Mouse (Mus musculus) thymus, adult 2 months (tissue): Measurements from ENCODE around the gene Pafah1b3. TPM values are rescaled to one million over a fixed set of nuclear protein-coding genes. Genes with fewer than 3 reads are reported as not detected.
A peak's percentile ranks its signal among the peaks of the same experiment; 100 is the strongest.

Experiments used
- DNase-seq: peaks from one replicate; pipeline ENCODE4 v3.0.0; 2021
- H3K27ac ChIP-seq: fragments of 200-500 bp; 2 replicates; pipeline ENCODE4 v1.5.1; 2012; ENCODE audit warnings: low read length, control low read depth; ENCODE audit not compliant: control insufficient read depth, insufficient read depth
- H3K27me3 ChIP-seq: fragments of 200-500 bp; 2 replicates; pipeline ENCODE4 v1.6.1; 2012; ENCODE audit warnings: mild to moderate bottlenecking, low read length, moderate library complexity, mixed read lengths; ENCODE audit not compliant: control insufficient read depth, insufficient read depth
- H3K36me3 ChIP-seq: fragments of 200-500 bp; 2 replicates; pipeline ENCODE4 v1.6.1; 2012; ENCODE audit warnings: mild to moderate bottlenecking, low read length, moderate library complexity; ENCODE audit not compliant: control insufficient read depth, insufficient read depth
- H3K4me1 ChIP-seq: fragments of 200-500 bp; replicated peaks from 2 replicates; pipeline ENCODE4 v1.6.1; 2012; ENCODE audit warnings: low read length; ENCODE audit not compliant: control insufficient read depth, insufficient read depth
- H3K4me3 ChIP-seq: fragments of 200-500 bp; 2 replicates; pipeline ENCODE4 v1.5.1; 2012; ENCODE audit warnings: mild to moderate bottlenecking, low read length, control low read depth, moderate library complexity; ENCODE audit not compliant: control insufficient read depth, insufficient read depth
- CTCF ChIP-seq: fragments of 200-500 bp; IDR thresholded peaks from 2 replicates; pipeline ENCODE4 v1.5.1; 2012; ENCODE audit warnings: mild to moderate bottlenecking, control low read depth, low read length, moderate library complexity, borderline replicate concordance; ENCODE audit not compliant: control insufficient read depth, poor library complexity, insufficient read depth; ENCODE audit errors: extremely low read depth
- POLR2A ChIP-seq: fragments of 200-500 bp; IDR thresholded peaks from 2 replicates; pipeline ENCODE4 v1.6.1; 2012; ENCODE audit warnings: mild to moderate bottlenecking, low read length, control low read depth, moderate library complexity; ENCODE audit not compliant: control insufficient read depth, poor library complexity, insufficient read depth; ENCODE audit errors: extremely low read depth
- WGBS: fragments of 180-500 bp; shearing (Covaris S2); methylation state at CpG from one replicate; pipeline ENCODE4 v1.1.7; 2018; 5-methylcytosine and 5-hydroxymethylcytosine counted together
- polyA plus RNA-seq: library from polyadenylated mRNA; depleted of rRNA; stranded (reverse); fragments of >200 nt; gene quantifications from 2 replicates; pipeline ENCODE4 v1.2.3, GENCODE M21; 2012; rRNA removed

Pafah1b3 gene
- polyA plus RNA-seq, 1 experiment = 140 TPM

GRCm38 (mm10) chr7:25248018-25248647, 49.7 kb downstream of the Pafah1b3 start:
- no peaks in the 10 kb centered on the region for H3K36me3 ChIP-seq
- H3K27me3 ChIP-seq = no peaks in the 10 kb centered on the region
- TF ChIP-seq POLR2A (no peak), CTCF (no peak)
- H3K4me1 ChIP-seq = peaks cover 42% of the 10 kb centered on the region
- H3K27ac ChIP-seq = no peak overlapping the region
- H3K4me3 ChIP-seq = peak overlapping the region; percentile 95
- WGBS = 7% methylated on average over 18 of the region's 18 CpGs
- DNase-seq = no peak

- DNase-seq = no peak
- Histone ChIP-seq H3K4me1 (peaks cover 42% of the 10 kb centered on the region), H3K27me3 (no peaks in the 10 kb centered on the region), H3K36me3 (no peaks in the 10 kb centered on the region), H3K4me3 (no peak overlapping the region), H3K27ac (no peak overlapping the region)
- 28% methylated on average over 3 of the region's 3 CpGs for WGBS
- no peak for TF ChIP-seq CTCF
- no peak for TF ChIP-seq POLR2A
Observed at GRCm38 (mm10) chr7:25247498-25247897, 50.3 kb downstream of the Pafah1b3 start.

- Histone ChIP-seq H3K4me3 (no peak overlapping the region), H3K4me1 (peaks cover 39% of the 10 kb centered on the region), H3K27ac (no peak overlapping the region), H3K36me3 (no peaks in the 10 kb centered on the region), H3K27me3 (no peaks in the 10 kb centered on the region)
- DNase-seq = no peak
- WGBS = 32% methylated on average over 4 of the region's 4 CpGs
- TF ChIP-seq POLR2A = no peak
- no peak for TF ChIP-seq CTCF
Observed at GRCm38 (mm10) chr7:25246759-25247137, 51.0 kb downstream of the Pafah1b3 start.

- DNase-seq = no peak
- no peak overlapping the region for H3K27ac ChIP-seq
- peaks cover 34% of the 10 kb centered on the region for H3K4me1 ChIP-seq
- H3K36me3 ChIP-seq = no peaks in the 10 kb centered on the region
- no peak for TF ChIP-seq POLR2A
- no peak for TF ChIP-seq CTCF
- WGBS = 53% methylated on average over 20 of the region's 20 CpGs
- no peaks in the 10 kb centered on the region for H3K27me3 ChIP-seq
- no peak overlapping the region for H3K4me3 ChIP-seq
Observed at GRCm38 (mm10) chr7:25246079-25246758, 51.6 kb downstream of the Pafah1b3 start.

Other genes with a start within 250 kb of the Pafah1b3 start
- gene Grik5, start 225.6 kb downstream of the Pafah1b3 start, polyA plus RNA-seq = 19.1 and 23.0 TPM in 2 replicates
- 65.0 and 68.8 TPM in 2 replicates for gene Zfp574, start 225.4 kb downstream of the Pafah1b3 start, polyA plus RNA-seq
- 5.6 and 5.7 TPM in 2 replicates for gene Pou2f2, start 118.3 kb downstream of the Pafah1b3 start, polyA plus RNA-seq
- 93.6 and 102 TPM in 2 replicates for gene Dedd2, start 77.4 kb downstream of the Pafah1b3 start, polyA plus RNA-seq
- gene Zfp526, start 76.6 kb downstream of the Pafah1b3 start, polyA plus RNA-seq = 38.2 and 46.5 TPM in 2 replicates
- 332 and 343 TPM in 2 replicates for gene Gsk3a, start 60.1 kb downstream of the Pafah1b3 start, polyA plus RNA-seq
- 59.4 and 60.4 TPM in 2 replicates for gene Erf, start 47.2 kb downstream of the Pafah1b3 start, polyA plus RNA-seq
- 270 and 297 TPM in 2 replicates for gene Cic, start 30.3 kb downstream of the Pafah1b3 start, polyA plus RNA-seq
- 0.08 TPM in 1 of 2 replicates, not detected in the other for gene Prr19, start 3.4 kb upstream of the Pafah1b3 start, polyA plus RNA-seq
- 0.08 and 0.13 TPM in 2 replicates for gene Tmem145, start 8.1 kb upstream of the Pafah1b3 start, polyA plus RNA-seq
- gene Megf8, start 19.2 kb upstream of the Pafah1b3 start, polyA plus RNA-seq = 11.9 and 14.8 TPM in 2 replicates
- 13.4 and 20.6 TPM in 2 replicates for gene Cnfn, start 71.7 kb upstream of the Pafah1b3 start, polyA plus RNA-seq
- gene Lipe, start 100.7 kb upstream of the Pafah1b3 start, polyA plus RNA-seq = 75.3 and 91.6 TPM in 2 replicates
- 0.56 and 1.2 TPM in 2 replicates for gene Cxcl17, start 114.9 kb upstream of the Pafah1b3 start, polyA plus RNA-seq
- gene Ceacam1, start 179.6 kb upstream of the Pafah1b3 start, polyA plus RNA-seq = 5.0 and 5.8 TPM in 2 replicates
- gene Ceacam2, start 241.9 kb upstream of the Pafah1b3 start, polyA plus RNA-seq = 0.22 TPM in 1 of 2 replicates, not detected in the other